Mouse (Mus musculus) heart, embryonic 11.5 days (tissue): ENCODE results near the gene Nhs. TPM values are rescaled to one million over a fixed set of nuclear protein-coding genes. Genes with fewer than 3 reads are reported as not detected.

Experiments
- ATAC-seq: fragments of 200-750 bp; cut with Nextera tagmentation; replicated peaks from 2 replicates; pipeline ENCODE4 v1.8.0; 2017; ENCODE audit warnings: moderate library complexity; ENCODE audit not compliant: insufficient number of reproducible peaks, low FRiP score, low TSS enrichment
- H3K27ac ChIP-seq: fragments of 300-500 bp; sonication (generic); 2 replicates; pipeline ENCODE4 v1.5.1; 2014; ENCODE audit warnings: mild to moderate bottlenecking, low read depth, low read length
- H3K27me3 ChIP-seq: fragments of 300-500 bp; sonication (generic); 2 replicates; pipeline ENCODE4 v1.6.1; 2014; ENCODE audit warnings: mild to moderate bottlenecking, low read length, mixed read lengths; ENCODE audit not compliant: control insufficient read depth, insufficient read depth
- H3K36me3 ChIP-seq: fragments of 300-500 bp; sonication (generic); 2 replicates; pipeline ENCODE4 v1.6.1; 2014; ENCODE audit warnings: mild to moderate bottlenecking, low read length, moderate library complexity, mixed read lengths; ENCODE audit not compliant: control insufficient read depth, insufficient read depth
- H3K4me1 ChIP-seq: fragments of 300-500 bp; sonication (generic); 2 replicates; pipeline ENCODE4 v1.6.1; 2014; ENCODE audit warnings: low read length; ENCODE audit not compliant: control insufficient read depth, insufficient read depth
- H3K4me2 ChIP-seq: fragments of 300-500 bp; sonication (generic); 2 replicates; pipeline ENCODE4 v1.6.1; 2014; ENCODE audit warnings: mild to moderate bottlenecking, moderate library complexity
- H3K4me3 ChIP-seq: fragments of 300-500 bp; sonication (generic); 2 replicates; pipeline ENCODE4 v1.5.1; 2014; ENCODE audit warnings: low read depth, low read length
- H3K9ac ChIP-seq: fragments of 300-500 bp; sonication (generic); 2 replicates; pipeline ENCODE4 v1.6.1; 2014; ENCODE audit warnings: mild to moderate bottlenecking, low read depth, low read length, moderate library complexity
- H3K9me3 ChIP-seq: fragments of 300-500 bp; sonication (generic); replicated peaks from 2 replicates; pipeline ENCODE4 v1.6.1; 2016; ENCODE audit warnings: low read length; ENCODE audit not compliant: control insufficient read depth
- WGBS: fragments of 180-500 bp; shearing (Covaris S2); extraction: QIAGEN DNeasy Blood & Tissue Kit; methylation state at CpG from one replicate; pipeline ENCODE4 v1.1.7; 2014; ENCODE audit not compliant: insufficient replicate concordance; 5-methylcytosine and 5-hydroxymethylcytosine counted together
- polyA plus RNA-seq: library from polyadenylated mRNA; unstranded; fragments of >200 nt; fragmentation: Nextera tagmentation; extraction: Ambion mirVana; gene quantifications from 2 replicates; pipeline ENCODE4 v1.2.1, GENCODE M21; 2014

The Nhs gene
- polyA plus RNA-seq, 1 experiment from 2014 or later = 1.3 TPM

DNA sequence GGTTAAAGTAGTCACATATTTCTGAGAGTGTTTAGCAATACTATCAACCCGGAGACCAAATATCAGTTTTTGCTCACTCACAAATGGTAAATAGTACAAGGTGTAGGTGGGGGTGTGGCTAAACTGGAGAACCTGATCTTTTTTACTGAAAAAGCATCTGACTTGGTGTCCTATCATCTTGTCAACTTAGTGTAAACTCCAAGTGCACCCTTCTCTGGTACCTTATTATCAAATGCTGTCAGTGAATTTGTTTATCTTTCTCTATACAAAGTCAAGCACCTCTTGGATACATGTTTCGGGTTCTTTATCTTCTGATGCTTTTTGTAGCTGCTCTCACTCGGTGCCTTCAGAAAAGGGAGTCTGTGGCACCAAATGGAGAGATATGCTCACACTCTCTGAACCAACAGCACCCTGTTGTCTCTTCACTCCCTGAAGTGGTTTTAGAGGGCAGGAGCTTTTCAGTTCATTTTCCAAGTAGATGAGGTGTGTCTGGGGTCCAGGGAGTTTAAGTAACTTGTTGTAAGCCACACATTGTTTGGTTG, 187.5 kb downstream of the Nhs start:
- no peak overlapping the region for H3K9ac ChIP-seq
- H3K9me3 ChIP-seq = no peaks in the 10 kb centered on the region
- no peak overlapping the region for H3K27ac ChIP-seq
- no peak overlapping the region for H3K4me2 ChIP-seq
- H3K27me3 ChIP-seq = no peaks in the 10 kb centered on the region; the same call in 1 of the 2 replicates
- ATAC-seq = no peak
- H3K4me3 ChIP-seq = no peak overlapping the region
- WGBS = 38% methylated on average over 3 of the region's 3 CpGs
- H3K4me1 ChIP-seq = no peaks in the 10 kb centered on the region
- no peaks in the 10 kb centered on the region for H3K36me3 ChIP-seq

DNA sequence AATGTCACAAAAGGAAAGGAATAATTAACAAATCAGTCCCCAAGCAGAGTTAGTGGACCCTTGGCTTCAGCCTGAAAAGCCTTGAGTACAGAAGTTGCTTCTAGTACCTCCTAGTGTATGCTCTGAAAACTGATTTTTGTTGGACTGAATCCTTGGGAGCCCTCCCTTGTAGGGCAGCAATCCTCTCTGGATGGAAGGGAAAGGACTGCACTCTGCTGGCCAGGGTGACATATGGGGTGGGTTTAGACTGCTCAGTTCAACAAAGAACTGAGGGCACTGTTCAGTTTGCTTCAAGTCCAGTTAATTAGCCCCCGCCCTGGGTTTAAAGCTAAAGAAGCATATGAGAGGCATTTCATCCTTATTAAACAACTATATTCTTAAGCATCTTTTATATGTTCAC, 188.4 kb downstream of the Nhs start:
- Histone ChIP-seq H3K27ac (no peak overlapping the region), H3K9ac (no peak overlapping the region), H3K9me3 (no peaks in the 10 kb centered on the region), H3K4me3 (no peak overlapping the region), H3K4me1 (no peaks in the 10 kb centered on the region), H3K4me2 (no peak overlapping the region), H3K27me3 (no peaks in the 10 kb centered on the region; the same call in 1 of the 2 replicates), H3K36me3 (no peaks in the 10 kb centered on the region)
- WGBS = 89% methylated on average over 1 of the region's 1 CpGs
- ATAC-seq = no peak

DNA sequence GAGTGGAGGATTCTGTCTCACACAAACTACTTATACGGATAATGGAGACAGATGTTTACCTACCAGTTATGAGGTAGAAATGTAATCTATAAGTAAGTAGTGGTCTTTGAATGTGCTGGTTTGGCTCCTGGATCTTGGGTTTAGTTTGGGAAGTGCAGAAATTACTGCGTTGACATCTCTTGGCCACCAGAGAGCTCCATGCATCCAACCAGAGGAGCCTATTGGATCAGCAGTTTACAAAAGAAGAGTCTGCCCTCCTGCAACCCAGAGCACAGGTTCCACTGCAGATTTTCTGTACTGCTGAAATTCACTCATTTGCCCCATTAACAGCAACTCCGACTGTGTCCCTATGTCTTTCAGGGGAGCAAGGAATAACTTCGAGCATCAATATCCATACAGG, 191.8 kb downstream of the Nhs start:
- no peak for ATAC-seq
- WGBS = 42% methylated on average over 4 of the region's 4 CpGs
- Histone ChIP-seq H3K4me1 (no peaks in the 10 kb centered on the region), H3K4me3 (no peak overlapping the region), H3K27me3 (no peaks in the 10 kb centered on the region; the same call in 1 of the 2 replicates), H3K4me2 (no peak overlapping the region), H3K9ac (no peak overlapping the region), H3K36me3 (no peaks in the 10 kb centered on the region), H3K27ac (no peak overlapping the region), H3K9me3 (no peaks in the 10 kb centered on the region)

DNA sequence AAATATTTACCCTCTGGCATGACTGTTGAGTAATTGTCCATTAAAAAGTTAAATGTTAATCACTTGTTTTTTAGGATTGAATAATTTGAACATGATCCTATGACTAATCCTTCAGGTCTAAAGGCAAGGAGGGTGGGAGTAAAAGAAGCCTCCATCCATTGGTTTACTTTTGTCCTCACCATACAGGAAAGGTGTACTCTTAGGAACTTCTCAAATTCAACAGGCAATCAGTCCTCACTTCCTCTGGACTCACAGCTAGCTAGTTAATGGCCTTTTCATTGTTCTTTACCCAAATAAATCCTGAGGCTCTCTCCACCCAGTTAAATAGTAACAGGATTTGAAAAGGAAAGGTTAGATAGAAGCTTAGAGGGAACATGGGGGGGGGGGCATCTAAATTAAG, 196.2 kb downstream of the Nhs start:
- Histone ChIP-seq H3K27me3 (no peaks in the 10 kb centered on the region; the same call in 1 of the 2 replicates), H3K9me3 (no peaks in the 10 kb centered on the region), H3K4me3 (no peak overlapping the region), H3K4me2 (no peak overlapping the region), H3K36me3 (no peaks in the 10 kb centered on the region), H3K4me1 (no peaks in the 10 kb centered on the region), H3K9ac (no peak overlapping the region), H3K27ac (no peak overlapping the region)
- no peak for ATAC-seq

DNA sequence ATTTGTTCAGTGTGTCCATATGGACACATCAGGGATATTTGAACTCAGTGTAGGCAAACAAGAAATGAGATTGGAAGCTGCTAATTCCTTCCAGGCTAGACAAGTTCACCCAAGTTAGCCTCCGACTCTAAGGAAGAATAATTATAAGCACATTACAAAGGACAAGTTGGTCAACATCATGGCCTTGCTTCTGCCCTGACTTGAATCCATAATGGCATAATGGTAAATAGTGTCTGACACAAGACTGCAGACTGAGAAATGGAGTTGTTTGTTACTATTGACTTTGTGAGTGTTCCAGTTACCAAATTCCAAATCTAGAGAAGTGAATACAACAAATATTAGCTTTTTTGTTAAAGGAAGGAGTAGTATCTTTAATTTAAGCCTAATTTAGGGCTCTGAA, 196.7 kb downstream of the Nhs start:
- H3K36me3 ChIP-seq = no peaks in the 10 kb centered on the region
- no peak for ATAC-seq
- H3K27me3 ChIP-seq = no peaks in the 10 kb centered on the region; the same call in 1 of the 2 replicates
- no peaks in the 10 kb centered on the region for H3K9me3 ChIP-seq
- H3K4me3 ChIP-seq = no peak overlapping the region
- no peak overlapping the region for H3K9ac ChIP-seq
- H3K4me1 ChIP-seq = no peaks in the 10 kb centered on the region
- no peak overlapping the region for H3K27ac ChIP-seq
- H3K4me2 ChIP-seq = no peak overlapping the region
- WGBS = 70% methylated on average over 1 of the region's 1 CpGs

DNA sequence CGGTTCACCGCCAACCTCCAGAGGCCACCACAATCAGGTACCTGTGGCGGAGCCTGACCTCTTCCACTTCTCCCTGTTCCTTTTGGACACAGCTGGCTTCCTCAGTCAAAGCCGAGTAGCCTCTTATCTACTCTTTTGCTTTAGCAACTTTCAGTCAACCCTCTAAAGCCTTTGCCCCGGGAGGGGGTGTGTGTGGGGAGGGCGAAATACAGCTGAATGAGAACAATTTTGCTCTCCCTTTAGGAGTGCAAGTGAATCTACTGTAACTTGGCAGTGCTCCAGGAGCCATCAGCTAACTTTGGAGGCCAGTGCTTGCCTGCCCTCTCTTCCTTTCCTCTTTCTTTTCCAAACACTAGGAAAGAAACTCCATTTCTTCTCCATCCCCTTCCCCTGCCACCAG, 197.8 kb downstream of the Nhs start:
- Histone ChIP-seq H3K4me1 (no peaks in the 10 kb centered on the region), H3K27me3 (no peaks in the 10 kb centered on the region), H3K4me3 (no peak overlapping the region), H3K9me3 (no peaks in the 10 kb centered on the region), H3K36me3 (no peaks in the 10 kb centered on the region), H3K4me2 (no peak overlapping the region), H3K27ac (no peak overlapping the region), H3K9ac (no peak overlapping the region)
- WGBS = 50% methylated on average over 6 of the region's 6 CpGs
- no peak for ATAC-seq

DNA sequence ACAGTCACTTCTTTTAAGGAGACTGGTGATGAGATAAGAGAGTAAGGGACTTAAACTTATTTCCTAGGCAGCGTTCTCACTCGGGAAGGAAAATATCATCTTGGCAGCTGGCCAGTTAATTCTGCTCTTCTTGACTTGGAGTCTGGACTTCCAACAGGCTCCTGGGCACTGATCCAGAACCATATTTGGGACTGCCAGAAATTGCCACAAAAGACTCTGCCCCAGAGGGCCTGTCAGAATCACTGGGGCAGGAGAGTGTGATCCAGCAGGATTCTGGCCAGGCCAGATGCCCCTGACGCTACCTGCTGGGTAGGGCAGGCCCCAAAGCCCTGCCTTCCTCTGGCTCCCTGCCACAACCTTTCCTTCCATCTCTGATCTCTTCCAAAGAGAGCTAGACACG, 198.4 kb downstream of the Nhs start:
- Histone ChIP-seq H3K4me3 (no peak overlapping the region), H3K36me3 (no peaks in the 10 kb centered on the region), H3K27me3 (no peaks in the 10 kb centered on the region), H3K4me1 (no peaks in the 10 kb centered on the region), H3K4me2 (no peak overlapping the region), H3K27ac (no peak overlapping the region), H3K9ac (no peak overlapping the region), H3K9me3 (no peaks in the 10 kb centered on the region)
- ATAC-seq = no peak
- WGBS = 43% methylated on average over 4 of the region's 4 CpGs

DNA sequence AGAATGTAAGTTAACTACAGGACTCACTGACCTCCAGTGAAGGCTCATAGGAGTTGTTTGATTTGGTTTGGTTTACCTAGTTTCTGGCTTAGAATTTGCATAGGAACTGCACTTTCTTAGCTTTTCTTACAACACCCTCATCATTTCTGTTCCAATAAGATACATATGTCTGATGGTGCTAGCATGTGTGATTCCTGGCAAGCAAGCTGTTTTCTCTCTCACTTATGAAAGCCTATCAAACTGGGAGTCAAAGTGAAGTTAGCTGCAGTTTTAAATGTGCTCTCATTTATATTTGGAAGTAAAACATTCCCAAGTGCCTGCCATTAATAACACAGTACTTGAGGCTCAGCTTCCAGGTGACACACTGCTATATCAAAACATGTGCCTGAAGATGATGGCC, 207.2 kb downstream of the Nhs start:
- no peak overlapping the region for H3K27ac ChIP-seq
- H3K4me1 ChIP-seq = no peaks in the 10 kb centered on the region

DNA sequence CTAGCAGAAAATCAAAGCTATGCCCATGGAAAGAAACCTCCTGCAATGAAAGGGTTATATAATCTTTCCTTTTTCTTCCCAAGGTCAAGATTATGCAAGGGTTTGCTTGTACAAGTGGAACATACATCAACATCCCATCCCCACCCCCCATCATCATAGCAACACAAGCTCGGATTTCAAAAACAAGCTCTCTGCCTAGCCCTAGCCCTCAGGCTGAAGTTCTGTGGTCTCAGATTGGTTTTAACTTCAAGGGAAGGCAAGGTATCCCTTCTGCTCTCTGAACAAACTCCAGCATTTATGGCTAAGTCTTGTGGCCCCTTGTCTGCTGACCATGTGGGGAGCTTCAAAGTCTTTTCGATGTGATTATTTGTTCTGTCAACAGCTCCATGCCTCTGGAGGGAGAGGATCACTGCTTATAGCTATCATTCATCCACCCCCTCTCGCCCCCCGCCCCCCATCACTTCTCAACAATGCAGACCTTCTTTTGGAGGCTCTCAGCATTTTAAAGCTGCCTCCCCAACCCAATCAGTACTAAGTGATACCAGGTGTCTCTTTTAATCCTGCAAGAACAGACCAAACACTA, 216.3 kb downstream of the Nhs start:
- 50% methylated on average over 4 of the region's 4 CpGs for WGBS
- no peak for ATAC-seq

More for the DNA sequence above, 207.2 kb downstream of the Nhs start:
- ATAC-seq = no peak
- H3K4me3 ChIP-seq = no peak overlapping the region
- H3K9ac ChIP-seq = no peak overlapping the region
- no peak overlapping the region for H3K4me2 ChIP-seq
- no peaks in the 10 kb centered on the region for H3K36me3 ChIP-seq
- H3K27me3 ChIP-seq = no peaks in the 10 kb centered on the region
- no peaks in the 10 kb centered on the region for H3K9me3 ChIP-seq

More for the DNA sequence above, 216.3 kb downstream of the Nhs start:
- Histone ChIP-seq H3K27me3 (no peaks in the 10 kb centered on the region; the same call in 1 of the 2 replicates), H3K9me3 (no peaks in the 10 kb centered on the region), H3K27ac (no peak overlapping the region), H3K4me1 (no peaks in the 10 kb centered on the region), H3K4me3 (no peak overlapping the region), H3K9ac (no peak overlapping the region), H3K4me2 (no peak overlapping the region), H3K36me3 (no peaks in the 10 kb centered on the region)
